Mouse (Mus musculus) layer of hippocampus, adult 9-10 months (tissue): ENCODE measurements around the gene Slc6a16.
"Not testable (repeated sequence)": the region's sequence is repeated elsewhere in the genome, so short reads cannot be mapped to it uniquely, and the experiment has no call there.

Experiments used
- DNase-seq: peaks from one replicate; pipeline ENCODE4 v3.0.0; 2022; ENCODE audit warnings: low spot score

Gene Slc6a16

GRCm38 (mm10) chr7:45253806-45254205, 12.9 kb downstream of the Slc6a16 start:
- DNase-seq, result no peak

GRCm38 (mm10) chr7:45255822-45256221, 14.9 kb downstream of the Slc6a16 start:
- not testable (repeated sequence) for DNase-seq

GRCm38 (mm10) chr7:45257063-45257840, 16.4 kb downstream of the Slc6a16 start:
- no peak for DNase-seq

- DNase-seq, result no peak
Observed at GRCm38 (mm10) chr7:45259281-45259680, 18.4 kb downstream of the Slc6a16 start.

GRCm38 (mm10) chr7:45262266-45262665, 21.4 kb downstream of the Slc6a16 start:
- DNase-seq, result no peak

- DNase-seq, result no peak
Observed at GRCm38 (mm10) chr7:45263006-45263607, 22.2 kb downstream of the Slc6a16 start.

GRCm38 (mm10) chr7:45264348-45264747, 23.5 kb downstream of the Slc6a16 start:
- DNase-seq, result no peak

- DNase-seq, result no peak
Observed at GRCm38 (mm10) chr7:45265518-45265917, 24.6 kb downstream of the Slc6a16 start.

- no peak for DNase-seq
Observed at GRCm38 (mm10) chr7:45272786-45273412, 32.0 kb downstream of the Slc6a16 start.

- no peak for DNase-seq
Observed at GRCm38 (mm10) chr7:45273672-45274071, 32.8 kb downstream of the Slc6a16 start.

- peak; percentile 69 for DNase-seq
Observed at GRCm38 (mm10) chr7:45277136-45277760, 36.4 kb downstream of the Slc6a16 start, which contains the start of gene Slc6a21. Slc6a21 (plus strand) TSS chr7:45277513.

- DNase-seq, result no peak
Observed at GRCm38 (mm10) chr7:45286486-45286885, 45.6 kb downstream of the Slc6a16 start.

GRCm38 (mm10) chr7:45296626-45297025, 55.7 kb downstream of the Slc6a16 start:
- no peak for DNase-seq

GRCm38 (mm10) chr7:45297563-45297962, 56.7 kb downstream of the Slc6a16 start:
- no peak for DNase-seq

- DNase-seq, result peak; percentile 77
Observed at GRCm38 (mm10) chr7:45299752-45300151, 58.9 kb downstream of the Slc6a16 start.

- DNase-seq, result peak; percentile 59
Observed at GRCm38 (mm10) chr7:45300270-45300669, 59.4 kb downstream of the Slc6a16 start.

- no peak for DNase-seq
Observed at GRCm38 (mm10) chr7:45302626-45303025, 61.7 kb downstream of the Slc6a16 start.

GRCm38 (mm10) chr7:45304869-45305268, 64.0 kb downstream of the Slc6a16 start:
- DNase-seq, result no peak

GRCm38 (mm10) chr7:45305275-45305674, 64.4 kb downstream of the Slc6a16 start:
- peak; percentile 62 for DNase-seq

- DNase-seq, result no peak
Observed at GRCm38 (mm10) chr7:45308551-45309240, 67.8 kb downstream of the Slc6a16 start.

GRCm38 (mm10) chr7:45309455-45309854, 68.6 kb downstream of the Slc6a16 start:
- no peak for DNase-seq

- no peak for DNase-seq
Observed at GRCm38 (mm10) chr7:45312023-45312422, 71.1 kb downstream of the Slc6a16 start.
